Mouse (Mus musculus) ES-Bruce4 (cell line): ENCODE measurements around the gene Pla2g4a. TPM values are rescaled to one million over a fixed set of nuclear protein-coding genes. Genes with fewer than 3 reads are reported as not detected.
"Not testable (repeated sequence)": the region's sequence is repeated elsewhere in the genome, so short reads cannot be mapped to it uniquely, and the experiment has no call there.

Experiments used
- H3K27ac ChIP-seq: 2 replicates; pipeline ENCODE4 v1.5.1; 2012; ENCODE audit warnings: low read length, inconsistent platforms; ENCODE audit not compliant: insufficient read depth
- H3K27me3 ChIP-seq: 2 replicates; pipeline ENCODE4 v1.6.1; 2012; ENCODE audit warnings: mild to moderate bottlenecking, low read length, inconsistent platforms; ENCODE audit not compliant: control insufficient read depth, poor library complexity, insufficient read depth, severe bottlenecking
- H3K36me3 ChIP-seq: 2 replicates; pipeline ENCODE4 v1.6.1; 2012; ENCODE audit warnings: inconsistent platforms, mild to moderate bottlenecking, low read length, moderate library complexity; ENCODE audit not compliant: control insufficient read depth, poor library complexity, insufficient read depth, severe bottlenecking
- H3K4me1 ChIP-seq: one replicate; pipeline ENCODE4 v1.8.1; 2011; ENCODE audit warnings: low read length; ENCODE audit not compliant: control insufficient read depth, insufficient read depth
- H3K4me3 ChIP-seq: 2 replicates; pipeline ENCODE4 v1.5.1; 2011; ENCODE audit warnings: low read depth, mild to moderate bottlenecking, low read length
- H3K9ac ChIP-seq: 2 replicates; pipeline ENCODE4 v1.6.1; 2012; ENCODE audit warnings: low read depth, mild to moderate bottlenecking, inconsistent platforms; ENCODE audit not compliant: poor library complexity, severe bottlenecking
- H3K9me3 ChIP-seq: replicated peaks from 2 replicates; pipeline ENCODE4 v1.6.1; 2012; ENCODE audit warnings: mild to moderate bottlenecking, low read length, inconsistent platforms; ENCODE audit not compliant: control insufficient read depth, poor library complexity, insufficient read depth, severe bottlenecking
- CTCF ChIP-seq: IDR thresholded peaks from one replicate; pipeline ENCODE4 v1.8.1; 2011; ENCODE audit warnings: low read depth, low read length
- EP300 ChIP-seq: IDR thresholded peaks from 2 replicates; pipeline ENCODE4 v1.6.1; 2011; ENCODE audit warnings: low read depth, low read length; ENCODE audit not compliant: insufficient read depth
- POLR2A ChIP-seq: IDR thresholded peaks from one replicate; pipeline ENCODE4 v1.8.1; 2011; ENCODE audit warnings: low read length; ENCODE audit not compliant: insufficient read depth
- polyA plus RNA-seq: library from polyadenylated mRNA; stranded (reverse); fragments of >200 nt; gene quantifications from 2 replicates; pipeline ENCODE4 v1.2.4, GENCODE M21; 2011; ENCODE audit warnings: low read depth; ENCODE audit not compliant: missing spikeins, insufficient read depth, insufficient read length

Gene Pla2g4a
- polyA plus RNA-seq, 1 experiment, result 5.7 TPM

DNA sequence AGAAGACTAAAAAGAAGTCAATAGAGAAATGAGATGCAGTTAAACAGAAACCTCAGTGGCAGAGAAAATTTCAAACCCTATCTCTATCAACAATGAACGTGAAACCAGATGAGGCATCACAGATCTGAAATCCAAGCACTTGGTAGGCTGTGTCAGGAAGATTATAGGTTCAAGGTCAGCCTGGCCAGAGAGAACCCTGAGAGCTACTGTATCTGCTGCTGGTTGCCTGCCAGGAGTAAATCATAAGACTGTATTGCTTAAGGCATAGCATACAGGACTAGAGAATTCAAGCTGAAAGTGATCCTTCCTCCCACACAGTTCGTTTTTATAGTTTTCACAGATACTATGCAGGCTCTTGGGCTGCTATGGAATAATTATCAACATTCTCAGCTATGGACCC, 17.5 kb downstream of the Pla2g4a start:
- no peak overlapping the region for H3K4me3 ChIP-seq
- TF ChIP-seq EP300 (no peak), POLR2A (no peak), CTCF (no peak)

DNA sequence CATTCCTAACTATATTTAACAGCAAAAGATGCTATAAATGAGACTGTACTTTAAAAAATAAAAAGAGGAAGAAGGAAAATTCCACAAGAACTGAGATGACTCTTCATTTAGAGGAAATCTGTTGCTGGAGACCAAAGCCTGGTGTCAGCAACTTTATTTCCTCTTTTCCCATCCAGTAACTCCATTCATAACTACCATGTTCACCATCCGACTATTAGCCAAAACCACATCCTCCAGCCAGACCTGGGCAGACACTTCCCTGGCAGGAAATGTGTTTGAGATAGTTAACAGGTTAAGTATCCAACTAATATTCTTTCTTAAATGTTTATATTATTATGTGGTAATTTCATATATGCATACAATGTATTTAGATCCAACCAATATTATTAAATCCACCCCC, 20.8 kb downstream of the Pla2g4a start:
- no peaks in the 10 kb centered on the region for H3K9me3 ChIP-seq
- no peak overlapping the region for H3K9ac ChIP-seq
- no peaks in the 10 kb centered on the region for H3K4me1 ChIP-seq
- TF ChIP-seq EP300, result no peak
- TF ChIP-seq CTCF, result no peak
- no peak for TF ChIP-seq POLR2A
- no peak overlapping the region for H3K27ac ChIP-seq
- no peaks in the 10 kb centered on the region for H3K36me3 ChIP-seq
- H3K4me3 ChIP-seq, result no peak overlapping the region
- H3K27me3 ChIP-seq, result no peaks in the 10 kb centered on the region

More for the DNA sequence above, 17.5 kb downstream of the Pla2g4a start:
- Histone ChIP-seq H3K36me3 (no peaks in the 10 kb centered on the region), H3K9me3 (no peaks in the 10 kb centered on the region; the same call in 1 of the 2 replicates), H3K27ac (no peak overlapping the region), H3K27me3 (no peaks in the 10 kb centered on the region), H3K4me1 (no peaks in the 10 kb centered on the region), H3K9ac (no peak overlapping the region)

DNA sequence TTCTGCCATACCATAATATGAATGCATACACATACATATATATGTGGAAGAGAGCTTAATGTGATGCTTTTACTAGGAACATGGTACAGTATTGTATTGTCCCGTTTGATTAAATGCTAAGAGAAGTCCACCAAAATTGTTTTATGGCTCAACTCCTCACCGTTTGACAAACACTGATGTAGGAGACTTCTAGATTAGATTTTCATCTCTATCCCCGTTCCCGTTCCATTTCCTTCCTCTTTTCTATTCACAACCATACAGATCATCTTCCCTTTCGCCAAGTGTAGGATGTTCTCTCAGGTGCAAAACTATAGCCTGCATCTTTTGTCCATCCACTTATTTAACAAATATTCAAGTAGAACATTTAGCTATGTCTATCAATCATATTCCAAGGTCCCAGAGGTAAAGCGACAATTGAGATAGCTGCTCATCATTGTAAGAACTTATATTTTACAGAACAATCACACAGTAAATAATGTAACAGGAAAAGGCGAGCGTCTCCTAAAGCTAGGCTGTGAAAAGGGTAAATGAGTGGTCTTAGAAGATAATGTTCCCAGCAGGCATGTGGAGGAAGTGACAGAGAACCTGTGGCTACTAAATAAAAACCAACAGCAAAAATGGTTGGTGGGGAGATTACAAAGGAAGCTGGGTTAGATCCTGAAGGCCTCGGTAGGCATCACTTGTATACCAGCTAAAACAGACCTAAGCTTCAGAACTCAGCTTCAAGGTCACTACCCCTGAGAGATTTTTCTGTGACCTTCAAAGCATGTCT, 21.6 kb downstream of the Pla2g4a start:
- H3K4me1 ChIP-seq, result no peaks in the 10 kb centered on the region
- H3K27me3 ChIP-seq, result no peaks in the 10 kb centered on the region
- H3K27ac ChIP-seq, result no peak overlapping the region
- no peaks in the 10 kb centered on the region for H3K9me3 ChIP-seq
- H3K36me3 ChIP-seq, result no peaks in the 10 kb centered on the region
- TF ChIP-seq EP300, result no peak
- no peak for TF ChIP-seq CTCF
- TF ChIP-seq POLR2A, result no peak
- H3K9ac ChIP-seq, result no peak overlapping the region
- no peak overlapping the region for H3K4me3 ChIP-seq

DNA sequence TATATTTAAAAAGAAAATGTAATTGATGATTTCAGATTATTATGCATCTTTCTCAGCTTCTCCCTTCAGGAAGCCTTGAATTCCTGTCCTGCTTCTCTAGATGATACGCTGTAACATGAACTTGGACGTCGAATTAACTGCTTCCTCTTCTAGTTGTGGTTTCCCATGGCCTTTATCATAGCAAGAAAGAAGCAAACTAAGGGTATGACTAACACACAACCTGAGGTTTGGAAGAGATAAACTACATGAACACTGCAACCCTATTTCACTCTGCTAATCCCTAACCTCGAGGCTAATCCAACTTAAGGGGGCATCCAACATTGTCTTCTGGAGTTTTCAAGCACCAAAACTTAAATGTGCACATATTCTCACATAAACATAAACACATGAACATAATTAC, 23.3 kb downstream of the Pla2g4a start:
- Histone ChIP-seq H3K27ac (no peak overlapping the region), H3K9ac (no peak overlapping the region), H3K4me1 (no peaks in the 10 kb centered on the region), H3K4me3 (no peak overlapping the region), H3K36me3 (no peaks in the 10 kb centered on the region), H3K9me3 (no peaks in the 10 kb centered on the region), H3K27me3 (no peaks in the 10 kb centered on the region)
- TF ChIP-seq POLR2A (no peak), CTCF (no peak), EP300 (no peak)

DNA sequence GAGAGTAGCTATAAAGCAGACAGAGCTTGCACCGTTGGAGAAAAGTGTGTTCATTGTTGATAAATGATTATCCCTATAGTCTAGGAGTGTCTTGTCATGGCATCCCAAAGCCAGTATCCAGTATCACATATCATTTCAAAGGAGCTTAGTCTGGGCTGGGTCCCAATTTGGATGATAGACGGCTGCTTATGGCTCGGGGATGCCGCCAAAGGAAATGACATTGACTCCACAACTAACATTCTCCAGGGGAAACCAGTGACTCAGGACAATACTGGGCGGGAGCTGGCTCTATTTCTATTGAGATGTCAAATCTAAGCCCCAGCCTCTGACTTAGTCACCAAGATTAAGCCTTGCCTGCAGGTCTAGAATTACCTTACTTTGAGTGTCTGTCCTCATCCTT, 31.9 kb downstream of the Pla2g4a start:
- Histone ChIP-seq H3K36me3 (no peaks in the 10 kb centered on the region), H3K9ac (no peak overlapping the region), H3K4me3 (no peak overlapping the region), H3K27ac (no peak overlapping the region), H3K27me3 (no peaks in the 10 kb centered on the region), H3K4me1 (no peaks in the 10 kb centered on the region), H3K9me3 (no peaks in the 10 kb centered on the region)
- TF ChIP-seq EP300, result no peak

DNA sequence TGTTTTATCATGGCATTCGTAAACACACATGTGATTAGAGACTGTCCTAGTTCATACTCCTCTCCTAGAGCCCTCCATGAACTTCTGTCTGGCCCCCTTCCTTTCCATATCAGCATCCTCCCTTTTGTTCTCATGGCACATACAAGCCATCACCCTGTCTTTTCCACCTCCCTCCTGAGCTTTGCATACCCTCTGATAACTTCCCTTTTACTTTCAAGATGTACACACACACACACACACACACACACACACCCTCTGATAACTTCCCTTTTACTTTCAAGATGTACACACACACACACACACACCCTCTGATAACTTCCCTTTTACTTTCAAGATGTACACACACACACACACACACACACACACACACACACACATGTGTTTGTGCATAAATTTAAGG, 37.4 kb downstream of the Pla2g4a start:
- not testable (repeated sequence) for H3K27me3 ChIP-seq, H3K4me3 ChIP-seq, H3K9ac ChIP-seq, H3K36me3 ChIP-seq, H3K27ac ChIP-seq, H3K4me1 ChIP-seq, H3K9me3 ChIP-seq
